Mouse (Mus musculus) spleen, adult 2 months (tissue): ENCODE results near the gene Pxmp4.

Experiments used
- CTCF ChIP-seq: fragments of 200-500 bp; IDR thresholded peaks from 2 replicates; pipeline ENCODE4 v1.5.1; 2011; ENCODE audit warnings: mild to moderate bottlenecking, inconsistent platforms; ENCODE audit not compliant: insufficient read depth, insufficient read length, insufficient replicate concordance; ENCODE audit errors: extremely low read depth
- POLR2A ChIP-seq: fragments of 200-500 bp; IDR thresholded peaks from 2 replicates; pipeline ENCODE4 v1.6.1; 2011; ENCODE audit warnings: low read depth, low read length, inconsistent platforms

- TF ChIP-seq CTCF: no peak
- TF ChIP-seq POLR2A: no peak
Observed at GRCm38 (mm10) chr2:154589051-154589450, 14.5 kb downstream of the Pxmp4 start.
